Mouse (Mus musculus) liver, adult 2 months (tissue): Measurements from ENCODE around the gene Irgm1.

Experiments
- CTCF ChIP-seq: fragments of 200-500 bp; IDR thresholded peaks from 2 replicates; pipeline ENCODE4 v1.5.1; 2011; ENCODE audit warnings: low read depth, low read length, control low read depth
- POLR2A ChIP-seq: fragments of 200-500 bp; IDR thresholded peaks from 2 replicates; pipeline ENCODE4 v1.6.1; 2011; ENCODE audit warnings: low read length, control low read depth; ENCODE audit not compliant: insufficient read depth; ENCODE audit errors: extremely low read depth

DNA sequence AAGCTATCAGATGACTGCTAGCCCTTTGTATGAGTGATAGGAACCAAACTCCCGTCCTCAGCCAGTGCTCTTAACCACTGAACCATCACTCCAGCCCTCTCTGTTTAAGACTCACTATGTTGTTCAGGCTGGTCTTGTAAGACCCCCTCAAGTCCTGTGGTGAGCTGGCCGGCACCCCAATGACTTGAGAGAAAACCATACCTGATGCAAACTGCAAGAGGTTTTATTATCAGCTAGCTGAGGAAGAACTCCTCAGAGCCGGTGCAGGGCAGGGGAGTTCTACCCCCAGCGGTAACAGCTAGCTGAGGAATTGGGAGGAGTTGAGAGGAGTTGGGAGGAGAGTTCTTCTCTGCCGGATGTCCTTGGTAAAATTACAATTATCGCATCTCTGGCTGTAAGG is 43.6 kb downstream of the Irgm1 start:
- no peak for TF ChIP-seq CTCF
- no peak for TF ChIP-seq POLR2A
